Mouse (Mus musculus) heart, embryonic 15.5 days (tissue): Measurements from ENCODE around the gene Rmnd5b. TPM values are rescaled to one million over a fixed set of nuclear protein-coding genes. Genes with fewer than 3 reads are reported as not detected.

Experiments used
- ATAC-seq: fragments of 200-750 bp; cut with Nextera tagmentation; replicated peaks from 2 replicates; pipeline ENCODE4 v1.8.0; 2017; ENCODE audit warnings: low read depth, moderate TSS enrichment; ENCODE audit not compliant: insufficient number of reproducible peaks, insufficient read depth, low FRiP score
- H3K27ac ChIP-seq: fragments of 300-500 bp; sonication (generic); 2 replicates; pipeline ENCODE4 v1.5.1; 2015; ENCODE audit warnings: mild to moderate bottlenecking, inconsistent platforms
- H3K27me3 ChIP-seq: fragments of 300-500 bp; sonication (generic); 2 replicates; pipeline ENCODE4 v1.6.1; 2015; ENCODE audit warnings: inconsistent platforms
- H3K36me3 ChIP-seq: fragments of 300-500 bp; sonication (generic); 2 replicates; pipeline ENCODE4 v1.6.1; 2015; ENCODE audit warnings: mild to moderate bottlenecking, inconsistent platforms
- H3K4me1 ChIP-seq: fragments of 300-500 bp; sonication (generic); replicated peaks from 2 replicates; pipeline ENCODE4 v1.6.1; 2015; ENCODE audit warnings: inconsistent platforms
- H3K4me2 ChIP-seq: fragments of 300-500 bp; sonication (generic); 2 replicates; pipeline ENCODE4 v1.6.1; 2015; ENCODE audit warnings: inconsistent platforms, mild to moderate bottlenecking, moderate library complexity
- H3K4me3 ChIP-seq: fragments of 300-500 bp; sonication (generic); 2 replicates; pipeline ENCODE4 v1.5.1; 2015; ENCODE audit warnings: mild to moderate bottlenecking, inconsistent platforms
- H3K9ac ChIP-seq: fragments of 300-500 bp; sonication (generic); 2 replicates; pipeline ENCODE4 v1.6.1; 2015; ENCODE audit warnings: mild to moderate bottlenecking, inconsistent platforms
- H3K9me3 ChIP-seq: fragments of 300-500 bp; sonication (generic); replicated peaks from 2 replicates; pipeline ENCODE4 v1.6.1; 2016; ENCODE audit warnings: inconsistent platforms
- WGBS: fragments of 180-500 bp; shearing (Covaris S2); methylation state at CpG from one replicate; pipeline ENCODE4 v1.1.7; 2015; ENCODE audit warnings: mixed read lengths; 5-methylcytosine and 5-hydroxymethylcytosine counted together
- polyA plus RNA-seq: library from polyadenylated mRNA; unstranded; fragments of >200 nt; fragmentation: Nextera tagmentation; extraction: Ambion mirVana; gene quantifications from 2 replicates; pipeline ENCODE4 v1.2.1, GENCODE M21; 2015

The Rmnd5b gene
- polyA plus RNA-seq, 1 experiment from 2014 or later: 25.6 TPM

GRCm38 (mm10) chr11:51576454-51576853, 59.2 kb downstream of the Rmnd5b start:
- no peak overlapping the region for H3K9ac ChIP-seq
- no peak overlapping the region for H3K4me2 ChIP-seq
- no peaks in the 10 kb centered on the region for H3K36me3 ChIP-seq
- WGBS: 81% methylated on average over 4 of the region's 4 CpGs
- H3K4me3 ChIP-seq: no peak overlapping the region
- H3K4me1 ChIP-seq: no peaks in the 10 kb centered on the region
- H3K9me3 ChIP-seq: no peaks in the 10 kb centered on the region
- no peak overlapping the region for H3K27ac ChIP-seq
- no peak for ATAC-seq
- no peaks in the 10 kb centered on the region for H3K27me3 ChIP-seq

Other genes starting within 250 kb of the Rmnd5b start
- 12.4 and 14.5 TPM in 2 replicates for gene Phykpl, start 51.1 kb downstream of the Rmnd5b start, polyA plus RNA-seq
- gene Hnrnpab, start 29.0 kb downstream of the Rmnd5b start, polyA plus RNA-seq: 239 and 289 TPM in 2 replicates
- 64.8 and 79.8 TPM in 2 replicates for gene Nhp2, start 16.2 kb downstream of the Rmnd5b start, polyA plus RNA-seq
- 16.6 and 18.8 TPM in 2 replicates for gene N4bp3, start 14.9 kb upstream of the Rmnd5b start, polyA plus RNA-seq
- gene D930048N14Rik, start 15.1 kb upstream of the Rmnd5b start, polyA plus RNA-seq: 1.00 and 1.5 TPM in 2 replicates
- gene 0610009B22Rik, start 53.0 kb upstream of the Rmnd5b start, polyA plus RNA-seq: 55.5 and 72.2 TPM in 2 replicates
- gene Sec24a, start 127.7 kb upstream of the Rmnd5b start, polyA plus RNA-seq: 8.8 and 10.6 TPM in 2 replicates
- 115 and 137 TPM in 2 replicates for gene Sar1b, start 127.8 kb upstream of the Rmnd5b start, polyA plus RNA-seq
- 0.82 and 1.5 TPM in 2 replicates for gene Jade2, start 221.8 kb upstream of the Rmnd5b start, polyA plus RNA-seq